Mouse (Mus musculus): ENCODE measurements at regions not wholly inside any gene's neighbourhood (a gene's known extent, or its start where the extent isn't known, plus 50 kb on each side); places are given as distances from the start of the nearest gene placed in this dataset.

- TF ChIP-seq CTCF (IDR thresholded peaks at IDR 0.05; ENCODE audit: low read depth) (no peak), EP300 (IDR thresholded peaks at IDR 0.05; ENCODE audit: low read depth) (no peak)
These were observed 120.1 kb upstream of the Ces5a start for GRCm38 (mm10) chr8:93655752-93656151.

All from heart, postnatal 0 days (tissue).